Mouse (Mus musculus): ENCODE results near the gene Egln1.

- TF ChIP-seq CTCF (IDR thresholded peaks at IDR 0.05; ENCODE audit: extremely low read depth, insufficient read length, insufficient replicate concordance, low read depth, low read length) (no peak), POLR2A (IDR thresholded peaks at IDR 0.05; ENCODE audit: low read depth, low read length) (no peak)
Measured at GRCm38 (mm10) chr8:124909936-124910335, 39.2 kb downstream of the Egln1 start.
